Mouse (Mus musculus) neural tube, embryonic 11.5 days (tissue): ENCODE results near the gene Olfr147. TPM values are rescaled to one million over a fixed set of nuclear protein-coding genes. Genes with fewer than 3 reads are reported as not detected.

Source experiments
- polyA plus RNA-seq: library from polyadenylated mRNA; unstranded; fragments of >200 nt; fragmentation: Nextera tagmentation; extraction: Ambion mirVana; gene quantifications from 2 replicates; pipeline ENCODE4 v1.2.1, GENCODE M21; 2014

The Olfr147 gene
- polyA plus RNA-seq, 1 experiment from 2014 or later = not detected

Other genes with a start within 250 kb of the Olfr147 start
- not detected in 2 replicates for gene Olfr891, start 220.9 kb upstream of the Olfr147 start, polyA plus RNA-seq
- gene Olfr893, start 193.3 kb upstream of the Olfr147 start, polyA plus RNA-seq = not detected in 2 replicates
- gene Olfr894, start 183.6 kb upstream of the Olfr147 start, polyA plus RNA-seq = not detected in 2 replicates
- gene Olfr143, start 148.9 kb upstream of the Olfr147 start, polyA plus RNA-seq = not detected in 2 replicates
- gene Olfr895, start 133.8 kb upstream of the Olfr147 start, polyA plus RNA-seq = not detected in 2 replicates
- gene Olfr896-ps1, start 110.6 kb upstream of the Olfr147 start, polyA plus RNA-seq = not detected in 2 replicates
- gene Olfr25, start 72.6 kb upstream of the Olfr147 start, polyA plus RNA-seq = not detected in 2 replicates
- not detected in 2 replicates for gene Olfr898, start 53.3 kb upstream of the Olfr147 start, polyA plus RNA-seq
- not detected in 2 replicates for gene Olfr250, start 34.8 kb upstream of the Olfr147 start, polyA plus RNA-seq
- not detected in 2 replicates for gene Olfr251, start 24.6 kb upstream of the Olfr147 start, polyA plus RNA-seq
- not detected in 2 replicates for gene Olfr901, start 27.8 kb downstream of the Olfr147 start, polyA plus RNA-seq
- not detected in 2 replicates for gene Olfr902, start 46.0 kb downstream of the Olfr147 start, polyA plus RNA-seq
- gene Olfr904, start 61.4 kb downstream of the Olfr147 start, polyA plus RNA-seq = not detected in 2 replicates
- not detected in 2 replicates for gene Olfr905, start 69.4 kb downstream of the Olfr147 start, polyA plus RNA-seq
- not detected in 2 replicates for gene Olfr906, start 85.4 kb downstream of the Olfr147 start, polyA plus RNA-seq
- gene Olfr907, start 94.1 kb downstream of the Olfr147 start, polyA plus RNA-seq = not detected in 2 replicates
- not detected in 2 replicates for gene Olfr911-ps1, start 119.9 kb downstream of the Olfr147 start, polyA plus RNA-seq
- not detected in 2 replicates for gene Olfr910, start 136.2 kb downstream of the Olfr147 start, polyA plus RNA-seq
- not detected in 2 replicates for gene Olfr912, start 178.5 kb downstream of the Olfr147 start, polyA plus RNA-seq
- not detected in 2 replicates for gene Olfr913, start 191.1 kb downstream of the Olfr147 start, polyA plus RNA-seq
- gene Olfr914, start 203.4 kb downstream of the Olfr147 start, polyA plus RNA-seq = not detected in 2 replicates